Mouse (Mus musculus) midbrain, embryonic 11.5 days (tissue): ENCODE results near the gene Gsg1. TPM values are rescaled to one million over a fixed set of nuclear protein-coding genes. Genes with fewer than 3 reads are reported as not detected.

Experiments used
- ATAC-seq: fragments of 200-750 bp; cut with Nextera tagmentation; 2 replicates; pipeline ENCODE4 v1.8.0; 2017; ENCODE audit warnings: moderate TSS enrichment, moderate library complexity; ENCODE audit not compliant: low FRiP score
- DNase-seq: peaks from one replicate; pipeline ENCODE4 v3.0.0; 2015; ENCODE audit warnings: low spot score; ENCODE audit errors: missing footprints
- H3K27ac ChIP-seq: fragments of 300-500 bp; sonication (generic); 2 replicates; pipeline ENCODE4 v1.5.1; 2014; ENCODE audit warnings: low read depth, low read length
- H3K27me3 ChIP-seq: fragments of 300-500 bp; sonication (generic); 2 replicates; pipeline ENCODE4 v1.6.1; 2014; ENCODE audit warnings: mild to moderate bottlenecking, low read length, moderate library complexity, mixed read lengths; ENCODE audit not compliant: control insufficient read depth, insufficient read depth
- H3K36me3 ChIP-seq: fragments of 300-500 bp; sonication (generic); 2 replicates; pipeline ENCODE4 v1.6.1; 2014; ENCODE audit warnings: mild to moderate bottlenecking, low read length, moderate library complexity, mixed read lengths; ENCODE audit not compliant: control insufficient read depth, insufficient read depth
- H3K4me1 ChIP-seq: fragments of 300-500 bp; sonication (generic); 2 replicates; pipeline ENCODE4 v1.6.1; 2014; ENCODE audit warnings: low read length; ENCODE audit not compliant: control insufficient read depth, insufficient read depth
- H3K4me2 ChIP-seq: fragments of 300-500 bp; sonication (generic); 2 replicates; pipeline ENCODE4 v1.6.1; 2014; ENCODE audit warnings: mild to moderate bottlenecking, moderate library complexity
- H3K4me3 ChIP-seq: fragments of 300-500 bp; sonication (generic); 2 replicates; pipeline ENCODE4 v1.5.1; 2014; ENCODE audit warnings: low read depth, low read length
- H3K9ac ChIP-seq: fragments of 300-500 bp; sonication (generic); 2 replicates; pipeline ENCODE4 v1.6.1; 2014; ENCODE audit warnings: low read length
- H3K9me3 ChIP-seq: fragments of 300-500 bp; sonication (generic); 2 replicates; pipeline ENCODE4 v1.6.1; 2016; ENCODE audit warnings: low read length; ENCODE audit not compliant: control insufficient read depth
- WGBS: fragments of 180-500 bp; shearing (Covaris S2); extraction: QIAGEN DNeasy Blood & Tissue Kit; methylation state at CpG from one replicate; pipeline ENCODE4 v1.1.7; 2014; 5-methylcytosine and 5-hydroxymethylcytosine counted together
- polyA plus RNA-seq: library from polyadenylated mRNA; unstranded; fragments of >200 nt; fragmentation: Nextera tagmentation; extraction: Ambion mirVana; gene quantifications from 2 replicates; pipeline ENCODE4 v1.2.1, GENCODE M21; 2014

The Gsg1 gene
- polyA plus RNA-seq, 1 experiment from 2014 or later = 0.16 TPM

DNA sequence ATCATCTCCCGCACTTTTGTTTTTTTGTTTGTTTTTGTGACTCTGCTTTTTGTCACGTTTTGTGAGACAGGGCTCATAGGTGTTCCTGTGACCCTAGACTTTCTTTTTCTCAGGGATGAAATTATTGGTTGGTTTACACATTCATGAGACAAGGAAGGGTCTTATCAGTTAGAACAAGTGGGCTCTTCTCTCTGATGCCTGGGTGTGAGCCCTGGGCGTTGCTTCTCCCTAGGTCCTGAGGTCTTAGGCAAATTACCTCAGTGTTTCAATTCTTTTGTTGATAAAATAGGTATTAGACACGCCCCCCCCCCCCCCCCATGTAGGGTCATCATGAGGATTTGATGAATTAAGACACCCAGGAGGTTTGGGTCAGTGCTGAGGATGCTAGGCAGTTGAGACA, 49.3 kb downstream of the Gsg1 start:
- no peaks in the 10 kb centered on the region for H3K4me1 ChIP-seq
- no peak overlapping the region for H3K4me2 ChIP-seq
- no peak overlapping the region for H3K4me3 ChIP-seq
- DNase-seq = no peak
- H3K27me3 ChIP-seq = no peaks in the 10 kb centered on the region
- H3K36me3 ChIP-seq = no peaks in the 10 kb centered on the region
- H3K9ac ChIP-seq = no peak overlapping the region
- no peaks in the 10 kb centered on the region; the same call in 1 of the 2 replicates for H3K9me3 ChIP-seq
- ATAC-seq = no peak
- no peak overlapping the region for H3K27ac ChIP-seq
- 66% methylated on average over 4 of the region's 4 CpGs for WGBS

GRCm38 (mm10) chr6:135203737-135204136, 50.4 kb downstream of the Gsg1 start:
- 65% methylated on average over 6 of the region's 6 CpGs for whole genome bisulfite sequencing
- no peaks in the 10 kb centered on the region for H3K36me3 ChIP-seq
- H3K27ac ChIP-seq = no peak overlapping the region
- no peak overlapping the region for H3K4me3 ChIP-seq
- H3K4me1 ChIP-seq = no peaks in the 10 kb centered on the region; the same call in 1 of the 2 replicates
- H3K4me2 ChIP-seq = no peak overlapping the region
- ATAC-seq = no peak
- H3K9ac ChIP-seq = no peak overlapping the region
- H3K9me3 ChIP-seq = no peaks in the 10 kb centered on the region; the same call in 1 of the 2 replicates
- no peaks in the 10 kb centered on the region for H3K27me3 ChIP-seq
- no peak for DNase-seq

DNA sequence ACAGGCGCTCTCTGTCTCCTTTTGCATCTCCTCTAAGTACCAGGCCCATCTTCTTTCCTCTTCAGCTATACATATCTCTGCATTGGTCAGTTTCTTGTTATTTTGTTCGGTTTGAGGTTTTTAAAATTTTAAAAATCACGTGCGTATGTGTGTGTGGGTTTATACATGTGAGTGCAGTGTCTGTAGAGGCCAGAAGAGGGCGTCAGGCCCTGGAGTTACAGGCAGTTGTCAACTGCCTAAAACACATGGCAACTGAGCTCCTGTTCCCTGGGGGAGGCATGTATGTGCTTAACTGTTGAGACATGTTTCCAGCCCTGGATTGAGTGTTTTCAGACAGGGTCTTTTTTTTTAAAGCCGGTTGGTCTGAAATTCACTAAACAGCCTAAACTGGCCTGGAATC, 51.5 kb downstream of the Gsg1 start:
- Histone ChIP-seq H3K4me1 (peaks cover 2% of the 10 kb centered on the region; the same call in 1 of the 2 replicates), H3K36me3 (no peaks in the 10 kb centered on the region), H3K9me3 (no peaks in the 10 kb centered on the region; the same call in 1 of the 2 replicates), H3K9ac (no peak overlapping the region), H3K4me2 (no peak overlapping the region), H3K4me3 (no peak overlapping the region), H3K27me3 (no peaks in the 10 kb centered on the region), H3K27ac (no peak overlapping the region)
- no peak for DNase-seq
- no peak for ATAC-seq
- WGBS = 92% methylated on average over 6 of the region's 6 CpGs

- Histone ChIP-seq H3K9me3 (no peaks in the 10 kb centered on the region; the same call in 1 of the 2 replicates), H3K4me1 (peaks cover 2% of the 10 kb centered on the region; the same call in 1 of the 2 replicates), H3K4me2 (no peak overlapping the region), H3K9ac (no peak overlapping the region), H3K27me3 (no peaks in the 10 kb centered on the region; the same call in 1 of the 2 replicates), H3K27ac (no peak overlapping the region), H3K36me3 (no peaks in the 10 kb centered on the region), H3K4me3 (no peak overlapping the region)
- DNase-seq (no peak), ATAC-seq (no peak)
- WGBS = 94% methylated on average over 16 of the region's 16 CpGs
These were observed 53.8 kb downstream of the Gsg1 start for GRCm38 (mm10) chr6:135200122-135200957.

- Histone ChIP-seq H3K4me3 (peak overlapping the region; percentile 71), H3K27ac (no peak overlapping the region), H3K27me3 (no peaks in the 10 kb centered on the region; the same call in 1 of the 2 replicates), H3K9me3 (no peaks in the 10 kb centered on the region; the same call in 1 of the 2 replicates), H3K36me3 (no peaks in the 10 kb centered on the region), H3K9ac (peak overlapping the region; percentile 87; the same call in 1 of the 2 replicates), H3K4me2 (peak overlapping the region; percentile 85), H3K4me1 (peaks cover 2% of the 10 kb centered on the region; the same call in 1 of the 2 replicates)
- ATAC-seq (no peak), DNase-seq (no peak)
- WGBS = 47% methylated on average over 6 of the region's 6 CpGs
These were observed 55.4 kb downstream of the Gsg1 start for GRCm38 (mm10) chr6:135198726-135199125.

GRCm38 (mm10) chr6:135197921-135198532, 56.1 kb downstream of the Gsg1 start, which contains the start of the genes Fam234b and Hebp1:
Fam234b (plus strand) TSS chr6:135197977.
Hebp1 (minus strand) TSS chr6:135198022.
- H3K4me2 ChIP-seq = peak within 1 kb of the TSS; percentile 85
- peak; percentile 98 for DNase-seq
- peak; percentile 95 for ATAC-seq
- no peaks in the 10 kb centered on the region; the same call in 1 of the 2 replicates for H3K9me3 ChIP-seq
- H3K36me3 ChIP-seq = no peaks in the 10 kb centered on the region
- no peaks in the 10 kb centered on the region; the same call in 1 of the 2 replicates for H3K27me3 ChIP-seq
- peak within 1 kb of the TSS; percentile 87 for H3K9ac ChIP-seq
- H3K27ac ChIP-seq = peak within 1 kb of the TSS; percentile 62
- H3K4me3 ChIP-seq = peak within 1 kb of the TSS; percentile 71
- WGBS = under 1% methylated on average over 52 of the region's 52 CpGs
- H3K4me1 ChIP-seq = peaks cover 4% of the 10 kb centered on the region; the same call in 1 of the 2 replicates

- no peaks in the 10 kb centered on the region for H3K36me3 ChIP-seq
- H3K4me3 ChIP-seq = peak overlapping the region; percentile 71
- H3K27me3 ChIP-seq = no peaks in the 10 kb centered on the region; the same call in 1 of the 2 replicates
- ATAC-seq (no peak), DNase-seq (no peak)
- H3K4me1 ChIP-seq = peaks cover 6% of the 10 kb centered on the region; the same call in 1 of the 2 replicates
- H3K27ac ChIP-seq = no peak overlapping the region
- H3K9me3 ChIP-seq = no peaks in the 10 kb centered on the region
- H3K9ac ChIP-seq = peak overlapping the region; percentile 87
- peak overlapping the region; percentile 85 for H3K4me2 ChIP-seq
- 21% methylated on average over 7 of the region's 7 CpGs for WGBS
These were observed 56.7 kb downstream of the Gsg1 start for GRCm38 (mm10) chr6:135197446-135197845.

GRCm38 (mm10) chr6:135196707-135197106, 57.4 kb downstream of the Gsg1 start:
- DNase-seq = no peak
- Histone ChIP-seq H3K4me3 (no peak overlapping the region), H3K27ac (no peak overlapping the region; the same call in 1 of the 2 replicates), H3K36me3 (no peaks in the 10 kb centered on the region), H3K27me3 (no peaks in the 10 kb centered on the region; the same call in 1 of the 2 replicates), H3K4me1 (peaks cover 6% of the 10 kb centered on the region; the same call in 1 of the 2 replicates), H3K9me3 (no peaks in the 10 kb centered on the region), H3K4me2 (no peak overlapping the region), H3K9ac (no peak overlapping the region)
- 85% methylated on average over 8 of the region's 8 CpGs for WGBS
- no peak for ATAC-seq
